Mouse (Mus musculus) spleen, postnatal 14 days (tissue): Measurements from ENCODE around the gene 4930523C07Rik.
A peak's percentile ranks its signal among the peaks of the same experiment; 100 is the strongest.

Experiments
- DNase-seq, 2 experiments: peaks; one replicate each; pipeline ENCODE4 v3.0.0; 2021 to 2022; ENCODE audit warnings: low spot score in 2 of 2

The 4930523C07Rik gene

DNA sequence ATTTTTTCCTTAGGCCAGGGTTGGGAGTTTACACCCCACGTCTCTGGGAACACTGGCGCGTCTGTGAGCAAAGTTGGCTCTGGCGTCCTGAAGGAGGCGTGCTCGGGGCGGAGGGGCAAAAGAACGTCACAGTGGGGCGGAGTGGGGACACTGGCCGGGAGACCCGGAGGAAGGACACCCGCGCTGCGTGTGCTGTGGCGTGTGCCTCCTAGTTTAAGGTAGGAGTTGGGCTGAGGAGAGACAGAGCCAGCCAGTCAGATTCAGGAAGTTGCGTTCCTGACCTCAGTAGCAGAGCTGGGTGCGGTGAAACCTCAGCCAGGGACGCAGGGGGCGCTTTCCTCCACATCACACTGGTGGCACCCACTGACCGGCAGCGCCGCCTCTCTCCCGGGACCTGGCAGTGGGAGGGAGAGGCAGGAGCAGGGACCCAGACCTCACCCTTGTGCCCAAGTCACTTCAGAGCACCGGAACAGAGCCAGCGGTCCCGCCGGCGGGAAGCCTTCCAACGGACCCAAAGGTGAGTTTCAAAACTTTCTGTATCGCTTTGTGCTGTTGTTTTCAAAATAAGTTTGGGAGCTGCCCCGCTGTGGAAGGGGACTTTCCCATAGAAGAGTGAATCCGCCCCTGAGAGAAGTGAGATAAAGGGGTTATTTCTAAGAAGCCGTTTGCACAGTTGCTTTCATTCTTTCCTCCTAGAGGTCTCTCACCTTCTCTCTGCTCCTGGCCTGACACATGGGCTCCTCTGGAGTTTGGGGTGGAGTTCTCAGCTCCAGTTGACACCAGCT is at the start of gene 4930523C07Rik:
Gene 4930523C07Rik (plus strand): TSS at position 146 of the 785 bp plus-strand sequence.
- DNase-seq = peak; percentile 73 to 75

DNA sequence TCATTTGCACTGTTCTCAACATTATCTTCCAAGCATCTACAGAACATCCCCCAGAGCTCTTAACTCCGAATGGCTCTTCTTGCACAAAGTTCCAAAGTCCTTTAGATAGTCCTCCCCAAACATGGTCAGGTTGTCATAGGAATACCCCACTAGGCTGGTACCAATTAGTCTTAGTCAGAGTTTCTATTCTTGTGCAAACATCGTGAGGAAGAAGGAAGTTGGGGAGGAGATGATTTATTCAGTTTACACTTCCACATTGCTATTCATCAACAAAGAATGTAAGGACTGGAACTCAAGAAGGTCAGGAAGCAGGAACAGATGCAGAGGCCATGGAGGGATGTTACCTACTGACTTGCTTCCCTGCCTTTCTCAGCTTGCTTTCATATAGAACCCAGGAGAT is 46.9 kb upstream of the 4930523C07Rik start:
- DNase-seq = no peak

DNA sequence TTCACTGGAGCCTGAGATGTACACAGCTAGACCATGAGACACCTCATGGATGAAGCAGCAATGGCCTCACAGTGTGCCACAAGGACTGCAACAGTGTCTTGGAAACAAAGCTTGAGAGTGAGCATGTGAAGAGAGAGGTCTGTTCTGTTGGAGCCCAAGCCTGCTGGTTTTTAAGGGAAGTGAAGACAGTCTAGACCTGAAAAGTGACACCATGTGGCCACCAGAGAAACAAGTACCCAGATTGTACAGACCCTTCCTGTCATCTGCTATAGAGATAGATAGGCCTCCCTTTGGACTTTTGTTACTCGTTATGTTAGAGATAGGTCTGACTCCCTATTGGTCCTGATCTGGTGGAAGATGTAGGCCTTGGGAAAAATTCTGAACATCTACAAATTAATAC is 45.8 kb upstream of the 4930523C07Rik start:
- no peak for DNase-seq

DNA sequence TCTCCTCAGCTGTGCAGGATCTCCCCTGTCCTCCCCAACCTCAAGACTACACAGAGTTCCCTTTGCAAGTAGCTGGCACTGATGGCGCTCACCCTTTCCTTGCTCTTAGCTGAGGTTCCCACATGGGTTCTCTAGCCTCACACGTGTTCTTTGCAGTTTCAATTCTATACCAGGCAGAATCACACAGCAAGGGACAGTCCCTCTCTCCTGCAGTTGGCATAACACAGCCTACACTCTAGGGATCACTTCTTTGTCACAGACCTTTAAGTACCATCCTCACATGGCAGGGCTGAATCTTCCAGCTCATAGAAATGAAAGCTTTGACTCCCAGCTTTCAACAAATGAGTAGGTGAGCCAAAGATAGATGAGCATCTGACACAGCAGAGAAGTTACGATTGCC is 45.0 kb upstream of the 4930523C07Rik start:
- DNase-seq = no peak

DNA sequence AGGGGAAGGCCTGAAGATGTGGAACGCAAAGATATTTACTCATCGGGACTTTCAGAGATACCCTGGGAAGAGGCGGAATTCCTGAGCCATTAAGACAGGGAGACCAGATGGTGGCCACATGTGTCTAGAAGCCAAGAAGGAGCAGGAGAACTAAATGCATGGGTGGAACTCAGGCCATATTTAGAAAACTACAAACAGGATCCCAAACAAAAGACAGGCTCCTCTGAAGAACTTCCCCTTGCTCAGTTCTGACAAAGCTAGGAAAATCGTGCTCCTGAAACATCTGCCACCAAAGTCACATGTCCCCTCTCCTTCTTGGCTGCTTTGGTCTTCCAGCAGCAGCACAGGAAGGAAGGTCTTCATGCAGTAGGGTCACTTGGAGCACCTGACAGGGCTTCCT is 38.9 kb upstream of the 4930523C07Rik start:
- no peak for DNase-seq

DNA sequence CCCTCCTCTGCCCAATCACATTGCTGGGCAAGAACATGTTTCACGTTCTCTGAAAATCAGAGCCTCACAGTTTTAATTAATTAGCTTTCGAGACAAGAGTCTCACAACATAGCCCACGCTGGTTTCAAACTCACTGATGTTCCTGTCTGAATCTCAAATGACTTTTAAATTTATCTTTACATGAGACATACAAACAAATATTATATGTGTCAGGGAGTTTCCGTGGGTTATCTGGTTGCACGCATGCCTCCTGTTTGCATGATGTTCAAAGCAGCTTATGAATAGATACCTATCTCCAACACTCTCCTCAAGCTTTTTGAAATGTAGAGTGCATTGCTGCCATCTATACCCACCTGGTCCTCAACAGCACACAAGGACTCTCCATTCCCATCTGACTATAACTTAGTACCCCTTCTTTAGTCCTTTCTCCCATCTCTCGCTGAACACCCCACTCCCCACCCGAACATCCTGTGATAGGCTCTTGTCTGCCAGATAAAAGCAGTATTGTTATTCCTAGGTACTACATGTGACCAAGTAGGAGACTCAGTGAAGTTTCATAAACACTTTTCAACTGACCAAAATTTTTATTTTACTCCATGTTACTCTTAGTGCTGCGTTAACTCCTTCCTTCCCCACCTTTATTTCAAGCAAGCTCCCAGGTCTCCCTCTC is 37.1 kb upstream of the 4930523C07Rik start:
- DNase-seq = no peak

DNA sequence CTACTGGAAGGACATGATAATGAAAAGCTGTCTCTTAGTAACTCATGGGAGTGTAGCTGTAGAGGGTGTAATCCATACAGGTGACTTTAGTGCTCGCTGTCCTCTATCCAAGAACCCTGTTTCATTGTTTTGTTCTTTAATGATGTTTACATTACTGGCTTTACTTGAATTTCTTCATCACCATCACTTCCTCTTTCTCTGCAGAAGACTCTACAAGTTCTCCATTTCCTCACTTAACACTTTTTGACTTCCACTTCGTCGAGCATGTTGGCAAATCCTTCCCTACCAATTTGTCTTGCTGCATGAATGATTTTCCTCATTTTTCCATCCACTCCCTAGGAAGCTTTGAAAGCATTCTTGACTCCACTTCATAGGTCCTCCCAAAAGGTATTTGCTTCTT is 31.1 kb upstream of the 4930523C07Rik start:
- DNase-seq = no peak

DNA sequence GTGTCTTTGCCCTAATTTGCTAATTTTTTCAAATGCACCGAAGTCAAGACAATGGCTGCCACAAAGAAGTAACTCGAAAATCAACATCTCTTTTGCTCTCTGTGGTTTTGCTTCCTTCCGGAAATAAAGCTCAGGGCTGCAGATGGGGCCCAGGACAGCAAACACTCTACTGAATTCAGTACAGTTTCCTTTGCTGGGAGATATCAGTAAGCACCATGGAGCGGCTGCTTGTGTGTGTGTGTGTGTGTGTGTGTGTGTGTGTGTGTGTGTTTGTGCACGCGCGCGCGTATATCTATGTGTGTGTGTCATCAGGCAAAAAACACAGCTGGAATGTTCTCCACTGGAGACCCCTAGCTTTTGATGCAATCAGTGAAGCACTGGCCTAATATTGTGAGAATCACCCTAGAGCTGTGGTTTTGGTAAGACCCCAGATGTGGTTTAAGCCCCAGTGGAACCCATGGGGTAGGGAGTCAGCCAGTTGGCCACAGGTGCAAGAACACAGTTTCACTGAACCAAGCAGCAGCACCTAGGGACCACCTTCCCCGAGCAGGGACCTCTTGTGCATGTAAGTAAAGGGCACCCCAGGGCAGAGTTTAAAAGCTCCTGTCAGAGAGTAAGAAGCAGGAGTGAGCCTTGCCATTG is 19.7 kb upstream of the 4930523C07Rik start:
- DNase-seq = peak in 1 of 2 experiments; percentile 38

DNA sequence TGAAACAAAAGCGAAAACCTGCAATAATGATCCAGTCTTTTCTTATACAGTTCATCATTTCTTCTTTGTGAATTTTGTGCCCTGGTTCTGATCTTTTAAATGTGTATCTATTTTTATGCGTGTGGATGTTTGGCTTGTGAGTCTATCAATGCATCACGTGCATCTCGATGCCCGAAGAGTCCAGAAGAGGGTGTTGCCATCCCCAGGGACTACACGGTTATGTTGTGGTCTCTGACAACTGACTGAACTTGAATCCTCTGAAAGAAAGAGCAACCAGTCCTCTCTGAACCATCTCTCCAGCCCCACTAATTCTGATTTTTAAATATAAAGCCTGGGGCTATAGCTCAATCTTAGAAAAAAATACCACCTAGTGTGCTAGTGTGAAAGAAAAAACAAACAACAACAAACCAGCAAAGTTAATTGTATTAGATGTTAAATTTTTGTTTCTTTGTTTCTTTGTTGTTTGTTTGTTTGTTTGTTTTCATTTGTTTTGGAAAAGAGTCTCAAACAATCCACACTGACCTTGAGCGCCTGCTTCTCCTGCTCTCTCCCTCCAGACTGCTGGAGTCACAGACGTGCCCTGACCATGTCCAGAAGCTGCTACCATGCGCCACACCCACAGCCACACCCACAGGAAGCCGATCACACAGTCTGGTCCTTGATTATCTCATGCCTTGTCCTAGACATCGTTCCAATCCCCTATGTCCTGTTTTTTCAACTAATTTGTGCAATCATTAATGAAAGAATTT is 18.9 kb upstream of the 4930523C07Rik start:
- DNase-seq = peak in 1 of 2 experiments; percentile 44

DNA sequence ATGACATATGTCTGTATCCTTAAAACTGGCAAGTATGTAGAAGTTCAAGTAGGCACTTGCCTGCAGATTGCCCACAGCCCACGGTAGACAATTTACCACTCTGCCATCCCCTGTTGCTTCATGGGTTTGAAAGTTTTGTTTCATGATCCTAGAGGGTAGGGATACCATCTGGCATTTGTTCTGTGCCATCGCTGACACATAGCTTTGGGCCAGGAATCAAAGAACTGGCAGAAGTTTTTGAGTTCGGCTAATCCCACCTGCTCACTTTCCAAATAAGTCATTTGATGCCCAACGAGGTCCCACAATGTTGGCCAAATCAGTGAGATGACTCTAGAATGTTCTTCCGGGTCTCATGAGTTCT is 18.3 kb upstream of the 4930523C07Rik start:
- DNase-seq = no peak

DNA sequence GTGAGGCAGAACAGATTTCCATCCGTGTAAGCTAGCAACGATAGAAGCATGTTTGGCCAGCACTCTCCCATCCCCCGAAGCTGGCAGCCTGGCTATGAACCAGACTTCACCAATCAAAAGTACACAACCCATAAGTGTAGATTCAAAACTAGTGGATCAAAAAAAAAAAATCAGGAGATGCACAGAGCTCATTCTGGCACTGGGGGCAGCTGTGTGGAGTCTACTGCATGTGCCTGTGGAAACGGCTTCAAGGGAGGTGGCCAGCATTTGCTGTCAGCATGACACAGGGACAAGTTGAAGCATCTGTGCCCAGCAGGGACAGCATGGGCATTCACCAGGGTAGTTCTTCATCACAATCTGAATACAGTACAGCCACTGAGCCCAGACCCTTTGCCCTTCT is 16.2 kb upstream of the 4930523C07Rik start:
- no peak for DNase-seq

DNA sequence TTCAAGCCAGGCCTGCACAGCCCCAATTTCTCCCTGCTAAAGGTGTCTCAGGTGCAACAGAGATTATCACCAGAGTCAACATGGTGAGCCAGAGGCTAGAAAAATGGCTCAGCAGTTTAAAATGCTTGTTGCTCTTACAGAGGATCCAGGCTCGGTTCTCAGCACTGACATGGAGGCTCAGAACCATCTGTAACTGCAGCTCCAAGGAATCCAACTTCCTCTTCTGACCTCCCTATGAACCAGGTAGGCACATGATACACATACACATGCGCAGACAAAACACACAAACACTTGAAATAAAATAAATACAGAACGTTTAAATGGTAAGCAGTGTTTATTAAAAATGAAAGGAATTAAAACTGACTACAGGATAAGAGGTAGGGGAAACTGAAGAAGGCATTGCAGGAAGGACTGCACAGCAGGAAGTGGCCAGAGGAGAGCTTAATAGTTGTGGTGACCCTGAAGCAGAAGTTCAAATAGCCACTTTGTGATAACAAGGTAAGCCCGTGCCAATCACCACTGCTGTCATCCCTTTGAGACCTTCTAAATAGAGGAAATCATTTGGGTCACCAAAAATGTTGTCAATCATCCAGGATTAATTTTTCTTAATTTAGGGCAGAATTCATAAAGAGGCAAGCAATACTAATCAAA is 10.1 kb upstream of the 4930523C07Rik start:
- DNase-seq = no peak

DNA sequence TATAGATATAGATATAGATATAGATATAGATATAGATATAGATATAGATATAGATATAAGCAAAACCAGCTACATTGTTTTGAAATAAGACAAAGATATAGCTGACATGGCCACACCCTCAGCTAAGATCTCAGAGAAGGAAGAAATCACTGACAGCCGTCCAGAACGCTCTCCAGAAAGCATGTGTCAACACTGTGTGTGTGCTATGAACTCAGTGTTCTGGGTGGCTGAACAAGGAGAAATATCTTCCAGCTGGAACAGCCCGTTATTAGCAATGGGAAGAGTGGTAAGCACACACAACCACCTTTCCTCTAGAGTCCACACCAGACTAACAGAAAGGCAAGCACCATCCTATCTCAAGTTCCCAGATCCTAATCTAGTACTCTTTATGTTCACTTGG is 8.6 kb upstream of the 4930523C07Rik start:
- DNase-seq = no peak

DNA sequence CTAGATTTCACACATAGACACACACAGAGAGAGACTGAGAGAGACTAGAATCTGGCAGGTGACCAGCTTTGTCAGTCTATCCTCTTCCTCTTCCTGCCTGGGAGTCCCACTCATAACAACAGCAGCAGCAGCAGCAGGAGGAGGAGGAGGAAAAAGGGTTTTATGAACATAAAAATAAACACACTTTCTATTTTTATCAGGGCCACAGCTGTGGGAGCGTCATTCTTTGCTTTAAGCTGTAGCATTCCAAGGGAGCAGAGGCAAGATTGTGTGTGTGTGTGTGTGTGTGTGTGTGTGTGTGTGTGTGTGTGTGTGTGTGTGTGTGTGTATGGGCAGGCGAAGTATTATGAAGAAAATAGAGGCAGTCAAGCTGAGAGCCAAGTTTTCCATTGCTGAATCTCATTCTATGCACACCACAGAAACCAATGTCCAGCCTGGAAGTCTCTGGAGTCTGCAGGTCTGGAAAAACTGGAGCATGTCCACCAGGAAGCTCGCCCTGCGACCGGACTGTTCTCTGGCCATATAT is 7.1 kb upstream of the 4930523C07Rik start:
- no peak for DNase-seq

DNA sequence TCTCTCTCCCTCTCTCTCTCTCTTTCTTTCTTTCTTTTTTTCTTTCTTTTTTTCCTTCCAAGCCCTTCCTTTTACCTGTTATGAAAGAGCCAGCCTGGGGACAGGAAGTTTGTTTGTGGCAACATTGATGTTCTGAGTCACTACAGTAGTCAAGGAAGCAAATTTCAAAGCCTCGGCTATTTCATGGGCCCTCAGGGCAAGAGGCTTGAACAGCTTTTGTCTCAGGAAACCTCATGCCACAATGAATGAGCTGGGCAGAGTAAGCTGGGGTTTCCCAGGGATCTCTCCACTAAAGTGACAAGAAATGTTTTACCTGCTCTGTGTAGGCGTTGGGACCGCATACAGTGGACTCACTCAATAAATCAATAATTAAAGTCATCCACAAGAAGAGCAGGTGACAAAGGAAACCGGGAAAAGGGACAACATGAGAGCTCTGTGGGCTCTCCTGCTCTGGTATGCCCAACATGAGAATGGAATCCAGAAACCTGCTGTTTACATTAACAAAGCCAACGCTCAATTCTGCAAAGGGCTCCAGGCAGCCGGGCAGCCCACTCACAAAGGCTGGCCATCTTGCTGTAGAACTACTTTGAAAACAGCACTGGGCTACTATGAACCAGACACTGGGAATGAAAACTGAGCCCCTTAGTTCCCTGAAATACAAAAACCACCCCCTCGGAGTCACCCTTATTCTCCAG is 4.1 kb upstream of the 4930523C07Rik start:
- no peak for DNase-seq

DNA sequence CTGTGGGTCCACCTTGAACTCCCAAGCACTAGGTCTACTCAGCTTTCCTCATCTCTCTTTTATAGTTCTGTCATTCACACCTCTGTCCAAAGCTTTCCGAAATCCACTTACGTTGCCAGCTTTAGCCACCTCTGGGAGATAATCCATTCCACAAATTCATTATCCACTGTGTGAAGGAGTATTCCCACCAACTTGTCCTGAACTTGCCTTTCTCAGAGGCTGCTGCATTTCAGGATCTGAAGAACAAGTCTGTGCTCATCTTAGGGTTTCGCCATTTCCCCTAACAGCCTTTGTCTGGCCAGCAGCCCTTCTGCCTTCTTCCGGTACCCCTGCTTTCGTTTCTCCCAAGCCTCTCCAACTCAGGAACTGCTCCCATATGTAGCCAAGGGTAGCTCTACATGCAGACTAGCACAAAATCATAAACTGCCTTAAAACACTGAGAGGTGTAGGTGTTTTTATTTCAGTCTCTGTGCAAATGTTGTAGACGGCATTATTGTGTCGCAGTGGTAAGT is 2.9 kb upstream of the 4930523C07Rik start:
- DNase-seq = no peak

DNA sequence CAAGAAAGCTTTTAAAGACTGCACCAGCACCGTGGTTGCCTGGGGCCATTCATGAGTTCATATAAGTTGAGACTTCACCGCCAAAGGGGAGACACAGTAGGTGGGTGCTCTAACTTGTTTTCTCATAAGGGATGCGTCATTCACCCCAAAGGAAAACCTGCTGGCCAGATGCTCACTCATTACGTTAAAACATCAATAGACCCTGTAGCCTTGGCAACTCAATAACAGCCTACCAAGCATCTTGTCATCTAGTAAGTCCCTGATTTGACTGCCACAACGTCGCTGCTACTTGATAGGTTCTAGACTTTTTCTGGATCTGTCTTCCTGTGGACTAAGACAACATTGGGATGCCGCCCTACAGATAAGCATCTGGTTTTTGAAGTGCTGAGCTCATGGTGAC is 1.8 kb upstream of the 4930523C07Rik start:
- DNase-seq = no peak

DNA sequence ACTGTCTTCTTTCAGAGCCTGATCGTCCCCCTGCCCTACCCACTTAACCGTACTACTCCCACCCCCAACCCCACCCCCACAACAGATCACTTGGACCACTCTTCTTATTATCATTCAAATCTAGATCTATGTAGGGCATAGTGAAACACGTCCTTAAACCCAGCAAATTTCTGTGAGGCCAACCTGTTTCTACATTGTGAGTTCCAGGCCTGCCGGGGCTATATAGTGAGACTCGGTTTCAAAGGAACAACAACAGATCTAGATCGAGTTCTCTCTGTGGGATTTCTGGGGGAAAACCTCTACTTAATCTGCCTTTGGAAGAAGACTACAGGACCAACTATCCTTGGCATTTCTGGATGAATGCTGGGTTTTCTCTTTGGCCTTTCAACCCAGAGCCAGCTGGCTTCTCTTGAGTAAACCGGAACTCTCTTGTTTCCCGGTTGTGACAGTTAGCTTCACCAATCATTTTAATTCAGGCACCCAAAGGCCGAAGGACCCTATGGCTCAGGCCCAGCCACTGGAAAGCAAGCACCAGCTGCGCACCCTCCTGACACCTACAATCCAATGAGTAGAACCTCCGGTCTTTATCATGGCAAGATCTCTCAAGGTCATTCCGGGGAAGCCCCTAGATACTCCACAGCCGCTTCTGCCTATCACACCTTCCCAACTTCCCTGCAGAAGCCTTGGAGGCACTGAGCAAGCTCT is 759 bp upstream of the 4930523C07Rik start:
- DNase-seq = no peak

DNA sequence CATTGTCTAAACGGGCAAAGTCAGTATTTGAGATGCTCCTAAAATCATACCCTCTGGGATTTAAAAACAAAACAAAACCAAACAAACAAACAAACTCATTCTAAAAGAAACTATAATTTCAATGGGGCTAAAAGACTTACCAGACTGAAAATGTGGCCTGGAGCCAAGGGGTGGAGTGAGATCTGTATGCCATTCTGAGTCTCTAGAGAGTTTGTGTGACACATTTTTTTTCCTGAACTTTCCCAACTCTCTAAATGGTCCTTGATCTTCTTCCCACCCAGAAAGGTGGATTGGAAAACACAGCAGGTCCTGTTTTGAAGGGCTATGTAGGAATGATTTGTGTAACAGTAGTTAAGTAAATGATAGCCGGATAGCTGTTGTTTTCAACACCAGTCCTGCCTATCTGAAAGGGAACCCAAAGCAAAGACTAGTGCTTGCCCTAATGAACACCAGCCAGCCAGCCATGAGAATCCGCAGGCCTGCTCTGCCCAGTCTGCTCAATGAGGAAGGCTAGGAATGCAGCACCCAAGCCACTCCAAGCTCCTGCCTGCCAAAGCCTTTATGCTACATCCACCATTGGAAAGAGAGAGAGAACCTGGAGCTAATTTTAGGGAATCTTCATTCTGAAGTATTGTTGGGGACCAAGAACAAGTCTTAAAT is 1.0 kb downstream of the 4930523C07Rik start:
- DNase-seq = no peak
